Mouse (Mus musculus) gastrocnemius, adult 2 months (tissue): ENCODE measurements around the gene Fcgr2b. TPM values are rescaled to one million over a fixed set of nuclear protein-coding genes. Genes with fewer than 3 reads are reported as not detected.

Experiments used
- DNase-seq: peaks from one replicate; pipeline ENCODE4 v3.0.0; 2022
- H3K27ac ChIP-seq: fragments of 200-600 bp; 2 replicates; pipeline ENCODE4 v1.8.1; 2022; ENCODE audit warnings: mild to moderate bottlenecking
- H3K4me3 ChIP-seq: fragments of 200-600 bp; 2 replicates; pipeline ENCODE4 v1.8.1; 2022; ENCODE audit warnings: mild to moderate bottlenecking, moderate library complexity
- CTCF ChIP-seq: fragments of 200-600 bp; IDR thresholded peaks from 2 replicates; pipeline ENCODE4 v1.8.1; 2022; ENCODE audit warnings: antibody characterized with exemption, mild to moderate bottlenecking, moderate library complexity
- intact Hi-C: fragments of 180-260 bp; cut with DNase I; formaldehyde crosslinking; loops from one replicate; pipeline ENCODE4 v1.15.1; 2025
- total RNA-seq, 2 experiments: library from RNA; stranded (reverse); gene quantifications; 2 replicates each; pipeline ENCODE4 v1.2.3; 2021

The Fcgr2b gene
- total RNA-seq, 2 experiments from 2014 or later: 2.2 to 4.1 TPM

GRCm38 (mm10) chr1:170933386-170933920, 42.9 kb downstream of the Fcgr2b start:
- Histone ChIP-seq H3K27ac (no peak overlapping the region), H3K4me3 (no peak overlapping the region)
- TF ChIP-seq CTCF: no peak
- no peak for DNase-seq
- intact Hi-C loops: no loop called here

DNA sequence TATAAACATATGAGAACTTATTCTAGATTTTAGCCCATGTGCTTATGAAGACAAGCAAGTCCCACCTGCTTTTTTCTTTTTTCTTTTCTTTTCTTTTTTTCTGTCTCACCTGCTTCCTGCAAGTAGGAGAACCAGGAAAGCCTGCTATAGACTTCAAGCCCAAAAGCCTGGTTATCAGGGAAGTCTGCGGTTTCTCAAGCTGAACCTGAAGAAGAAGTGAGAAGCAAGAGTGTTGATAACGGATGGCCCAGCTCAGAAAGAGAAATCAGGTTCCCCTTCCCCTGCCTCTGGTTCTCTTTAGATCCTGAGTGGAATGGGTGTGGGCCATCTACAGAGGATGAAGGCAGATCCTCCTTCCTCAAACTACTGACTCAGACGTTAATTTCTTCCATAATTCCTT, 44.3 kb downstream of the Fcgr2b start:
- no peak for TF ChIP-seq CTCF
- Histone ChIP-seq H3K4me3 (no peak overlapping the region), H3K27ac (no peak overlapping the region)
- DNase-seq: no peak
- intact Hi-C loops: no loop called here

DNA sequence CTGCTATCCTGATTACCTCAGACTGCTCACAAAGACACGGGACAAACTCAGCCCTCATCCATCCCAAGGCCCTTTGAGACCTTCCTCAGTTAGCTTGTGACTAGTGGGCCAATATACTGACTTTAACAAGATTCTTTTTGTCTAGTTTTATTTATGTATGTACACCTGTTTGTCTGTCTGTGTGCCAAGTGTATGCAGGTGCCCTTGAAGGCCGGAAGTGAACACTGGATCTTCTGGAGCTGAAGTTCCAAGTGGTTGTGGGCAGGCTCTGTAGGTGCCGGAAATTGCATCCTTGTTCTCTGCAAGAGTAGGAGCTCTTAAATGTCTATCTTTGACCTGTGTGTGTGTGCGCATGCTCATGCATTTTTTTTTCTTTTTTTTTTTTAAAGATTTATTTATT, 47.1 kb downstream of the Fcgr2b start:
- no peak for TF ChIP-seq CTCF
- Histone ChIP-seq H3K4me3 (no peak overlapping the region), H3K27ac (no peak overlapping the region)
- intact Hi-C loops: no loop called here
- DNase-seq: no peak

DNA sequence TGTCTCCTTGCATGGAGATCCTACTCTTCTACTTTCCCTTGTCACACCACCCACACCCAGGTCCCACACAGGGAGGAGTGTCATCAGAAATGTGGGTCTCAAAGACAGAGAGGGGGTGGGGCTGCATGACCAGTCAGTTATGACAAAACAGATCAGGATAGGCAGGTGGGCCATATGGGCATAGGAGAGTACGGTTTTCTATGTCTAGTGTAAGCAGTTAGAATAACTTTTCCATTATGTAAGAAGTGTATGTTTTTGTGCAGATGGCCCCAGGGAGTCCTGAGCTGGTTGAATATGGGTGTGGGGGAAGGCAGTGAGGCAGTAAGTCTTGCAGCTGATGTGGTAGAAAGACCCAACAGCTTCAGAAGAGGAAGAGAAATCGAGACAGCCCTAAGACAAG, 47.9 kb downstream of the Fcgr2b start:
- Histone ChIP-seq H3K4me3 (no peak overlapping the region), H3K27ac (no peak overlapping the region)
- no peak for DNase-seq
- intact Hi-C loops: no loop called here
- TF ChIP-seq CTCF: no peak

DNA sequence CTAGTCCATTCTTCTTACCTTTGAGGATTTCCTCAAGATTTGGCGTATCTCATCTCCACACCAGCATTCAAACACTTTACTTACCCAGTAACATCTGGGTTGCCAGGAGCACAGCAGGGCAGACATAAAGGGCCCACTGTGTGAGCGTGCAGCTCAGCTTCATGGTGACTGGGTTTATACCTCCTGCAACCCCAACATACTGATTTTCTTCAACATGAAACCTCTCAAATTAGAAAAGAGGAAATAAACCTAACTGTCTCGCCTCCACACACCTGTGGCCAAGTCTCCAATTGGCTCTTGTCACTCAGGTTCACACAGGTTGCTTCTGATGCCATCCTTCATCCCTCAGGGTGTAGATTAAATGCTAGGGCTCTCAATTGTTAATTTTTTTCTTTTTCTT, 49.0 kb downstream of the Fcgr2b start, which contains the start of gene Fcrla:
Gene Fcrla (minus strand): TSS at position 206 of the 400 bp plus-strand sequence.
- no peak for TF ChIP-seq CTCF
- intact Hi-C loops: no loop called here
- H3K4me3 ChIP-seq: no peak within 1 kb of the TSS
- no peak for DNase-seq
- H3K27ac ChIP-seq: no peak within 1 kb of the TSS

- intact Hi-C loops: no loop called here
- DNase-seq: no peak
- H3K27ac ChIP-seq: no peak overlapping the region
- no peak for TF ChIP-seq CTCF
- no peak overlapping the region for H3K4me3 ChIP-seq
These were observed 49.4 kb downstream of the Fcgr2b start for GRCm38 (mm10) chr1:170926941-170927340.

DNA sequence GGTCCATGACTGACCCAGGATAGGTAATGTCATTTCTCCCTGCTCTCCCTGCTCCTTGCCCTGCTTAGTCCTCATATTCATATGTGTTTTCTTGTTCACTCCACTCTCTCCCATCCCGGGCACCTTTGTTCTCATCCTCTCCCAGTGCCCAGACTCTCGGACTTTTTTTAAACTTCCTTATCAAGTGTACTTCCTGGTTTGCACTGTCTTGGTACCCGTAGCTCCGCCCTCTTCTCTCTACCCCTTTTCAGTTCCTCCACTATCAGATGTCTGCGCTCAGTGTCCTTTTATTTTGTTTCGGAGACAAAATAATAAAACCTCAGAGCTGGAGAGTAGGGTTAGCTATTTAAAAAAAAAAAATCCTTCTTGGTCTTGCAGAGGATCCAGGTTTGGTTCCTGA, 51.9 kb downstream of the Fcgr2b start:
- intact Hi-C loops: no loop called here
- peak; percentile 20 for DNase-seq
- Histone ChIP-seq H3K27ac (no peak overlapping the region), H3K4me3 (no peak overlapping the region)
- TF ChIP-seq CTCF: no peak

DNA sequence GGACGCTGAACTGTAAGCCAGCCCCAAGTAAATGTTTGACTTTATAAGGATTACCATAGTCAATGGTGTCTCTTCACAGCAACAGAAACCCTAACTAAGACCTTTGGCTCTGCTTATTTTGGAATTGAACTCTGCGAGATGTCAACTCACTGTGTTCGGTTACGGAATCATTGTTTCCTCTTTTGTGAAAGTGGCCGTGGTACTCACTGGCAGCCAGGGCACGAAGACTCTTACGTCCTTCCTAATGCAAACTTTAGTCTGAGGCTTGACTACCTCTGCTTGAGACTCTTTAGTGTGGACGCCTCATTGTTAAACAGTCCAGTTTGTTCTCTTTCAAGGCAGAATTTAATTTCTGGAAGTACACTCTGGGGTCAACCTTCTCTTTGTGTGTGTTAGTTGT, 57.0 kb downstream of the Fcgr2b start:
- H3K4me3 ChIP-seq: no peak overlapping the region
- no peak for TF ChIP-seq CTCF
- intact Hi-C loops: no loop called here

GRCm38 (mm10) chr1:170915657-170916056, 60.7 kb downstream of the Fcgr2b start:
- no peak overlapping the region for H3K27ac ChIP-seq

More for the DNA sequence above, 57.0 kb downstream of the Fcgr2b start:
- no peak overlapping the region for H3K27ac ChIP-seq
- DNase-seq: no peak

DNA sequence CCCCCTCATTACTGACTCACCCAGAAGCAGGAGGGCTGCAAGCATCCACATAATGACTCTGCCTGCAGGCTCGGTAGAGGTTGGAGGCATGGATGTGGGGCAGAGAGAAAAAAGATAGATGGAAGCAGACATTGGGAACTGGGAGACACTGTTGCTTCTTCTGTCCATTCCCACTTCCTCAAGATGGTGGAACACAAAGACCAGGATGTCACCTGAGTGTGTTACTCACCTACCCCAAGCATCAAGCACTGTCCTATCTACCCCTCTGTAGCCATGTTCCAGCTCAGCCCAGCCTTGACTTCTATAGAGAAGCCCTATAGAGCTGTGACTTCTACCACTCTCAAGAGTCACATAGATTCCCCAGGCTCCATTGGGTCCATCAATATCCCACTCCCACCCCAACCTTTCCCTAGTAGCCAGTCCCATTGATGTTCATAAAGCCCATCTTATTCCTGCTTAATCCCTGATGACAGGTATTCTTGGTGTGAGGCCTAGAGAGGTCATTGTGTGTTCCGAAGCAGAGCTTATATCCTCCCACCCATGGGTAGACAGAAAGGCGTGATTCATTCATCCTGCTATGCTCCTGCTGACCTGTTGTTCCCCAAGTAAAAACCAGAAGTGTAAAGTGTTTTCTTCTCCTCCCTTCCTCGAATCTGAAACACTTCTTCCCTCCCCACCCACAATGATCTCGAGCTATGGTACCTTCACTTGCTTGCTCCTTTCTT, 63.3 kb downstream of the Fcgr2b start, which contains the start of gene Fcrlb:
Gene Fcrlb (minus strand): TSS at position 51 of the 725 bp plus-strand sequence.
- no peak for TF ChIP-seq CTCF
- Histone ChIP-seq H3K4me3 (no peak within 1 kb of the TSS), H3K27ac (no peak within 1 kb of the TSS)
- DNase-seq: no peak
- intact Hi-C loops: no loop called here

More at GRCm38 (mm10) chr1:170915657-170916056, 60.7 kb downstream of the Fcgr2b start:
- intact Hi-C loops: no loop called here
- no peak for DNase-seq
- H3K4me3 ChIP-seq: no peak overlapping the region
- TF ChIP-seq CTCF: no peak

- H3K4me3 ChIP-seq: no peak overlapping the region
- intact Hi-C loops: no loop called here
- no peak for TF ChIP-seq CTCF
- DNase-seq: no peak
- no peak overlapping the region for H3K27ac ChIP-seq
These were observed 64.3 kb downstream of the Fcgr2b start for GRCm38 (mm10) chr1:170911907-170912660.

Other genes starting within 250 kb of the Fcgr2b start
- 10 to 100 TPM; 17.3 to 19.0 TPM for gene Atf6, start 108.8 kb downstream of the Fcgr2b start, total RNA-seq
- under 1 TPM in 1 of 2 experiments, not detected in 1; 0.39 TPM for gene Gm26620, start 91.5 kb downstream of the Fcgr2b start, total RNA-seq
- 1 to 10 TPM; 4.0 to 4.1 TPM for gene Dusp12, start 91.0 kb downstream of the Fcgr2b start, total RNA-seq
- gene Fcrlb, start 63.6 kb downstream of the Fcgr2b start, total RNA-seq: not detected
- not detected for gene Fcrla, start 49.0 kb downstream of the Fcgr2b start, total RNA-seq
- not detected for gene Fcgr4, start 42.4 kb upstream of the Fcgr2b start, total RNA-seq
- 1 to 10 TPM; 1.8 to 4.3 TPM for gene Fcgr3, start 88.4 kb upstream of the Fcgr2b start, total RNA-seq
- 1 to 10 TPM in 1 of 2 experiments, under 1 TPM in 1; 0.75 to 1.8 TPM for gene Cfap126, start 137.4 kb upstream of the Fcgr2b start, total RNA-seq
- gene Sdhc, start 174.1 kb upstream of the Fcgr2b start, total RNA-seq: 100 to 1,000 TPM; 635 to 909 TPM
- 10 to 100 TPM; 24.7 to 27.7 TPM for gene Mpz, start 174.2 kb upstream of the Fcgr2b start, total RNA-seq
- gene Pcp4l1, start 219.7 kb upstream of the Fcgr2b start, total RNA-seq: 10 to 100 TPM; 58.3 to 75.0 TPM
- gene Nr1i3, start 237.4 kb upstream of the Fcgr2b start, total RNA-seq: not detected
- gene Tomm40l, start 246.0 kb upstream of the Fcgr2b start, total RNA-seq: 10 to 100 TPM; 43.2 to 56.3 TPM
- under 1 TPM in 1 of 2 experiments, not detected in 1; 0.59 TPM for gene Apoa2, start 248.5 kb upstream of the Fcgr2b start, total RNA-seq